Mouse (Mus musculus) limb, embryonic 14.5 days (tissue): ENCODE data around the gene Gfpt1. TPM values are rescaled to one million over a fixed set of nuclear protein-coding genes. Genes with fewer than 3 reads are reported as not detected.

Source experiments
- ATAC-seq: fragments of 200-750 bp; cut with Nextera tagmentation; 2 replicates; pipeline ENCODE4 v1.8.0; 2017; ENCODE audit warnings: low read depth, moderate number of reproducible peaks, moderate TSS enrichment; ENCODE audit not compliant: low FRiP score
- DNase-seq: peaks from one replicate; pipeline ENCODE4 v3.0.0-alpha.2; 2015; ENCODE audit warnings: low spot score
- H3K27ac ChIP-seq: fragments of 300-500 bp; sonication (generic); replicated peaks from 2 replicates; pipeline ENCODE4 v1.5.1; 2014; ENCODE audit warnings: low read depth, mild to moderate bottlenecking, low read length, moderate library complexity, mixed read lengths
- H3K27me3 ChIP-seq: fragments of 300-500 bp; sonication (generic); 2 replicates; pipeline ENCODE4 v1.6.1; 2014; ENCODE audit warnings: low read length, mixed read lengths; ENCODE audit not compliant: control insufficient read depth, insufficient read depth
- H3K36me3 ChIP-seq: fragments of 300-500 bp; sonication (generic); 2 replicates; pipeline ENCODE4 v1.6.1; 2014; ENCODE audit warnings: mild to moderate bottlenecking, low read length, moderate library complexity, mixed read lengths; ENCODE audit not compliant: control insufficient read depth, insufficient read depth
- H3K4me1 ChIP-seq: fragments of 300-500 bp; sonication (generic); 2 replicates; pipeline ENCODE4 v1.6.1; 2014; ENCODE audit warnings: antibody characterized with exemption, low read length, mixed read lengths; ENCODE audit not compliant: control insufficient read depth, insufficient read depth
- H3K4me2 ChIP-seq: fragments of 300-500 bp; sonication (generic); replicated peaks from 2 replicates; pipeline ENCODE4 v1.6.1; 2014; ENCODE audit warnings: low read depth, mild to moderate bottlenecking, low read length, moderate library complexity; ENCODE audit not compliant: severe bottlenecking
- H3K4me3 ChIP-seq: fragments of 300-500 bp; sonication (generic); replicated peaks from 2 replicates; pipeline ENCODE4 v1.5.1; 2014; ENCODE audit warnings: low read length
- H3K9ac ChIP-seq: fragments of 300-500 bp; sonication (generic); 2 replicates; pipeline ENCODE4 v1.6.1; 2014; ENCODE audit warnings: mild to moderate bottlenecking, low read depth, low read length, moderate library complexity; ENCODE audit not compliant: severe bottlenecking
- H3K9me3 ChIP-seq: fragments of 300-500 bp; sonication (generic); 2 replicates; pipeline ENCODE4 v1.6.1; 2016; ENCODE audit warnings: low read length; ENCODE audit not compliant: control insufficient read depth
- POLR2A ChIP-seq: fragments of 200-500 bp; IDR thresholded peaks from 2 replicates; pipeline ENCODE4 v1.8.0; 2012; ENCODE audit warnings: inconsistent platforms, mild to moderate bottlenecking, moderate library complexity, borderline replicate concordance; ENCODE audit not compliant: insufficient read depth, insufficient read length; ENCODE audit errors: extremely low read depth
- WGBS: fragments of 180-500 bp; shearing (Covaris S2); extraction: QIAGEN DNeasy Blood & Tissue Kit; methylation state at CpG from one replicate; pipeline ENCODE4 v1.1.7; 2014; 5-methylcytosine and 5-hydroxymethylcytosine counted together
- polyA plus RNA-seq, 2 experiments: library from polyadenylated mRNA; depleted of rRNA in 1 of 2; stranded (reverse) in 1 of 2; unstranded in 1 of 2; fragments of >200 nt; fragmentation: Nextera tagmentation in 1 of 2; extraction: Ambion mirVana in 1 of 2; gene quantifications; 2 replicates each; pipeline versions ENCODE4 v1.2.1 to v1.2.3; 2012 to 2014

Gfpt1 gene
- polyA plus RNA-seq, 2 experiments: 21.5 to 35.8 TPM

- no peak overlapping the region for H3K9ac ChIP-seq
- no peaks in the 10 kb centered on the region for H3K4me1 ChIP-seq
- no peaks in the 10 kb centered on the region for H3K27me3 ChIP-seq
- no peaks in the 10 kb centered on the region for H3K9me3 ChIP-seq
- no peak overlapping the region for H3K4me3 ChIP-seq
- TF ChIP-seq POLR2A: no peak
- no peak overlapping the region for H3K27ac ChIP-seq
- DNase-seq: no peak
- ATAC-seq: no peak
- H3K4me2 ChIP-seq: no peak overlapping the region
- H3K36me3 ChIP-seq: peaks cover 4% of the 10 kb centered on the region; the same call in 1 of the 2 replicates
- WGBS: 92% methylated on average over 3 of the region's 3 CpGs
Measured at GRCm38 (mm10) chr6:87032401-87032800, 10.2 kb upstream of the Gfpt1 start.

DNA sequence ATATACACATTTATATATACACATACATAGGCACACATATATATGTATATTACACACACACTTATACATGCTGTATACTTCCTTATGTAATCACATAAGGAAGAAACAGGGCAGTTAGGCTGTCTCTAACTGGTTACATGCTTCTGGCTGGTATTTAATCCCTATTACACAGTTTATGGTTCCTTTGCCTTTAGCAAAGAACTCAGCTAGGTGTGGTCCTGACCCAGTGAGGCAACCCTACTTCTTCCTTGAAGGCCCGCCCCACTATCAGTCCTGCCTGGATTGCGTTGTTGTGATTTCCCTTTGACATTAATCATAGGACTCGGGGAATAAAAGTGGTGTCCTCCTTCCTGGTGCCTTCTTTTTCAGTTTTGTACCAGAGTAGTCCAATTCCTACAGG is 8.3 kb upstream of the Gfpt1 start:
- H3K27me3 ChIP-seq: no peaks in the 10 kb centered on the region
- H3K4me1 ChIP-seq: no peaks in the 10 kb centered on the region
- ATAC-seq (no peak), DNase-seq (no peak)
- no peak overlapping the region for H3K27ac ChIP-seq
- H3K9ac ChIP-seq: no peak overlapping the region
- H3K9me3 ChIP-seq: no peaks in the 10 kb centered on the region
- no peak for TF ChIP-seq POLR2A
- peaks cover 3% of the 10 kb centered on the region; the same call in 1 of the 2 replicates for H3K36me3 ChIP-seq
- H3K4me3 ChIP-seq: no peak overlapping the region
- H3K4me2 ChIP-seq: no peak overlapping the region
- 90% methylated on average over 3 of the region's 3 CpGs for WGBS

GRCm38 (mm10) chr6:87037826-87038620 is 4.6 kb upstream of the Gfpt1 start:
- TF ChIP-seq POLR2A: no peak
- Histone ChIP-seq H3K9me3 (no peaks in the 10 kb centered on the region), H3K27ac (no peak overlapping the region), H3K27me3 (no peaks in the 10 kb centered on the region), H3K4me3 (no peak overlapping the region), H3K9ac (no peak overlapping the region), H3K4me1 (no peaks in the 10 kb centered on the region), H3K36me3 (no peaks in the 10 kb centered on the region), H3K4me2 (no peak overlapping the region)
- ATAC-seq: no peak
- DNase-seq: no peak
- 88% methylated on average over 10 of the region's 10 CpGs for WGBS

DNA sequence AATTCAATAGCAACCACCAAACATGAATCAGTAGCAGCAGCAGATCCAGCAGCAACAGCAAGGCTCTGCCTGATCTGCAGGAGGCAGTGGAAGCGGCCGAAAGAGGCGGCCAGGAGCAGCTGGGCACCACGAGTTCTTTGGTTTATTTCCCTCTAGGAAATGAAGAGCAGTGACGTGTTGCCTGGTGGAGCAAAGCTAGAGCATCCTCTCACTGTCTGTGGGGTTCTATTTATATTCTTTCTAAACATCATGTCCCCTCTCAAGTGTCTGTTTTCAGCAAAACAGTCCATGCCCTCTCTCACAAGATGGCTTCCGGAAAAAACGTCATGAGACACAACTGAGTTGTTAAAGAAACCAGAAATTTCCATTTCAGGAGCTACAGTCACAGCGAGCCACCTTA is 3.5 kb upstream of the Gfpt1 start:
- no peak overlapping the region for H3K4me2 ChIP-seq
- peaks cover 9% of the 10 kb centered on the region for H3K4me1 ChIP-seq
- no peak overlapping the region for H3K4me3 ChIP-seq
- no peak for DNase-seq
- no peaks in the 10 kb centered on the region for H3K27me3 ChIP-seq
- H3K9me3 ChIP-seq: no peaks in the 10 kb centered on the region
- no peaks in the 10 kb centered on the region for H3K36me3 ChIP-seq
- WGBS: 85% methylated on average over 8 of the region's 8 CpGs
- no peak overlapping the region for H3K27ac ChIP-seq
- H3K9ac ChIP-seq: no peak overlapping the region
- ATAC-seq: no peak
- no peak for TF ChIP-seq POLR2A

GRCm38 (mm10) chr6:87040971-87041370 is 1.7 kb upstream of the Gfpt1 start:
- no peak for TF ChIP-seq POLR2A
- H3K36me3 ChIP-seq: no peaks in the 10 kb centered on the region
- H3K27me3 ChIP-seq: no peaks in the 10 kb centered on the region
- no peak overlapping the region for H3K4me3 ChIP-seq
- no peaks in the 10 kb centered on the region for H3K9me3 ChIP-seq
- H3K9ac ChIP-seq: no peak overlapping the region
- ATAC-seq (no peak), DNase-seq (peak; percentile 6)
- peaks cover 15% of the 10 kb centered on the region for H3K4me1 ChIP-seq
- H3K27ac ChIP-seq: peak overlapping the region; percentile 100
- peak overlapping the region; percentile 20; the same call in 1 of the 2 replicates for H3K4me2 ChIP-seq
- WGBS: 85% methylated on average over 4 of the region's 4 CpGs
